Mouse (Mus musculus) B cell, adult 2 months (primary cell): ENCODE measurements around the gene Rictor.

Experiments
- DNase-seq, 2 experiments: peaks; one replicate each; pipeline ENCODE4 v3.0.0; 2022

Gene Rictor

DNA sequence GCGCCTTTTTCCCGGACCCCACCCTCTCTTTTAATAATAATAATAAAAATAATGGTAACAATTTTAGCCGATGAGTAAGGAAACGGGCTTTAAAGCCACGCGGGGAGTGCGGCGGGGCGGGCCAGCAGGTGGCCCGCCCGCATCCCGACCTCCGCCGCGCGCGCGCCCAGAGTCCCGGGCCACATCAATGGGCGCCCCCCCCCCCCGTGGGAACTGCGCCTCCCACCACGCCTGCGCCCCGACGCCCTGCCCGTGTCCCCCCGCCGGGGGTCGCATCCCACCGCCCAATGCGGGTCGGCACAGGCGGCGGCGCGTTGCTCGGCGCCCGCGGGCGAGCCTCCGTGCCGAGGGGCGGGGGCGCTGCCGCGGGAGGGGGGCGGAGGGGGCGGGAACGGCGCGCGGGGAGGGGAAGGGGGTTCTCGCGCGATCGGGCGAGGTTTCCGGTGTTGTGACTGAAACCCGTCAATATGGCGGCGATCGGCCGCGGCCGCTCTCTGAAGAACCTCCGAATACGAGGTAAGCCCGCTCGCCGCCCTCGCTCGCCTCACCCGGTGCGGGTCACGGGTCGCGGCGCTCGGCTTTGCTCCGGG lies at the start of gene Rictor:
Rictor (plus strand) TSS at position 444 of the 590 bp plus-strand sequence.
- peak; percentile 86 to 87 for DNase-seq

DNA sequence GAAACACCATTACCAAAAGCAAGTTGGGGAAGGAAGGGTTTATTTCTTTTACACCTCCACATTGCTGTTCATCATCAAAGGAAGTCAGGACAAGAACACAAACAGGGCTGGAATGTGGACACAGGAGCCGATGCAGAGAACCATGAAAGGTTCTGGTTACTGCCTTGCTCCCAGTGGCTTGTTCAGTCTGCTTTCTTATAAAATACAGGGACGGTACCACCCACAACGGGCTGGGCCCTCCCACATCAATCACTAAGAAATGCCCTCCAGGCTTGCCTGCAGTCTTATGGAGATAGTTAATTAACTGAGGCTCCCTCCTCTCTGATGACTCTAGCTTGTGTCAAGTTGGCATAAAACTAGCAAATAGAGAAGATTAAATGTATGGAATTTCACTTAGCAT lies 46.2 kb upstream of the Rictor start:
- DNase-seq, result no peak

DNA sequence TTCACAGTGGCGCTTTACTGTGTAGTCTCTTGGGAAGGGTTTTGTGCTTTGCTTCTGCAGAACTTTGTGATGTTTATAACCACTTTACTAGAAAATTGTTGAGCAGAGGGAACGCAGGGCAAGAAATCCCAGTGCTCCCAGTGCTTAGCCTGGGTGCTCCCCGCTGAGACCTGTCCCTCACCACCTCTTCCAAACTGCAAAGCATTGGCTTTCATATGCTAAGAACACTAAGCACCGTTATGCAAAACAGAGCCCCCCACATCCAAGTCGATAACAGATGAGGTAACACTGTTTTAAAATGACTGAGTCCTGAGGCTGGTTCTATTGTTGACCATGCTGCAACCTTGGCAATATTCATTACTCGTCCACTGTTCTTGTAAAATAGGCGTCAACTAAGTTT lies 44.2 kb upstream of the Rictor start:
- DNase-seq, result no peak

DNA sequence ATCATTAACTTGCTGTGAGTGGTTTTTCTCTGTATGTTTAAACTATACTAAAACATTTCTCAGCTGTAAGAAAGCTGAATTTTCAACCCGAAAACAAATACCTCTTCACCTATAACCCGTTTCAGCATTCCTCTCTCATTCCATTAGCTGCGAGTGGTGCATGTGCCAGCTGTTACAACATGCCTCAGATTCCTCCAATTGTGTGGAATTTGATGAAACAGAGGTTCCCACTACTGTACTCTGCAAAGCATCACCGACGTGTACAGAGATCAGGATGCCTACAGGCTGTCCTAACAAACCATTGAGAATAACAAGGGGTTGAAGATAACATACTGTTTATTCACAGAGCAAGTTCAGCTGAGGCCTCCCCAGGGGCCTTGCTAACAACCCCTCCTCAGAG lies 42.1 kb upstream of the Rictor start:
- DNase-seq, result no peak

DNA sequence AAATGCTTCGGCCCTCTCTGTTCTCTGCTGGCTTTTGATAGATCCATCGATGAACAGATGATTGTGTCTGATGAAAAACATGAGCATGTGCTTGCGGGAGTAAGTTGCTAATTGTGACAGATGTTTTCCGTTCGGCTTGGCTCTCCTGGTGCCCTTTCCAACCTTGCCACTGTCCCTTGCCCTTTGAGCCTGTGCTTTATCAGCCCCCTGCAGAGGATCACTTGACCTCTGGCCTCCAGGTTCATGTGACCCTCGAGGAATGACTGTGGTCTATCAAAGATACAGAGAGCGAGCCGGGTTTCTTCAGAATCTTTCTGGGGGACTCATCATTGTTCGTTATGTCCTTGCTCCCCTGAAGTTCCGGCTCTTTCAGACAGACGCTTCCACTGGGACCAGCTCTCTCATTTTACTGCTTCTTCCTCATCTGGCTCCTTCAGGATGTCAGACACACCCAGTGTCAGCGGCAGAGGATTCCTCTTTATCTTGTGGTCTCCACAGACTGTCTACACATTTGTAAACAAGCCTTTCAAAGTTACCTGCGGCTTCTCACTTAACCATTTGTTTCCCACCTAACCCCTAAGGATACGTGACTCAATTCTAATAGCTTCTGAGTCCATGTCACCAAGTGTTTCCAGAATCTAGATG lies 39.3 kb upstream of the Rictor start:
- no peak for DNase-seq

DNA sequence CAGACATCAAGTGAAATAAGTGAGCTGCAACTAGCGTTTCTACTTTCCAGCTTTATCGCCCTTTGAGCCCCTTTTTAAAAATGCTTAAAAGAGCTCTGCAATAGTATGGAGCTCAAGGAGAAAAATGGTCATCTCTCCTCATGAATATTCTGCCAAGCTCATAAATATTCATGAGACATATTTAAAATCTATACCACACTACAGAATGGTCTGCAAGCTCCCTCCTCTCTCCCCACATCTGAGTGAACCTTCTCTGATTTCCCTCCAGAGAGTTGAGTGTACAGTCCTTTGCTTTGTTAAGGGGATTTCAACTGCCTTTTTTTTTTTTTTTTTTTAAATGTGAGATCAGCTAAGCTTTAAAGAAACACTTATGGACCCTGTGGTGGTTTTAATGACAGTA lies 29.7 kb upstream of the Rictor start:
- no peak for DNase-seq

DNA sequence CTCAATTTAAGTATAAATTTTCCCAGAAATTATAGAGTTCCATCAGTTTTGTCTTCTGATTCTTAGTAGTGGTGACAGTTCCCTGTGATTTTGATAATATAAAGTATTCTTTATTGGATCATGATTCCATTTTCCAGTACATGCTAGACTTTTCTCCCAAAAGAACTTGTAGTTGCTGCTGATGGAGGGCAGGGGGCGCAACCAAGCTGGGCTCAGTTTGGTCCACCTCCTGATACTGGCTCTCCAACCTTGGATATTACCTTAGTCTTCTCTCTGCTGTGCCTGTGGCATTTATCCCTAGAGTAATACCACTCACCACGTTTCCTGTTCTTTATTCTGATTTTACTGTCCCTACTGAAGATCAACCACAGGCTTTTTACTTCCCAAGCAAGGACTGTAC lies 6.0 kb upstream of the Rictor start:
- DNase-seq, result peak; percentile 47 to 55

DNA sequence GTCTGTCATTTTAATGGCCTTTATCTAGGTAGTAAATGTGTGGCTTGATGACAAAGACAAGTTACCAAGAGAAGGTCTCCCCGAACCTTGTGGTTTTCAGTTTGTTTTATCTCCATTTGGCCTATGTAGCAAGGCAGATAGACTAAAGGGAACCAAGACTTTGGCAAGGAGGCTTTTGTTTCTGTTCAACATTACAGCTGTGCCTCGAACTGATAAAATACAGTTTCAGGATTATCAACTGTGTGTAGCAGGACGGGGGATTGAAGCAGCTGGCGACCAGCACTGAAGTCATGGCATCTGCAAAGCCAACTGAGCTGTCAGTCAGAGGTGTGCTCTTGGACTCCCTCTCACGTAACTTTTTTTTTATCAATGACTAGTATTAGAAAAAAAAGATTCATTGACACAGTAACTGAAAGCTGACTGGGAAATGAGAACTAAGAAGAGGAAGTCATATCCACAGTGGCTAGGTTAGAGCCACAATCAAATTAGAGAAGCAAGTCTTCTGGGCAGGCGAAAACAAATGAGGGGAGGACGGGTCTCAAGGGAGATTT lies 2.8 kb upstream of the Rictor start:
- peak; percentile 62 to 70 for DNase-seq

DNA sequence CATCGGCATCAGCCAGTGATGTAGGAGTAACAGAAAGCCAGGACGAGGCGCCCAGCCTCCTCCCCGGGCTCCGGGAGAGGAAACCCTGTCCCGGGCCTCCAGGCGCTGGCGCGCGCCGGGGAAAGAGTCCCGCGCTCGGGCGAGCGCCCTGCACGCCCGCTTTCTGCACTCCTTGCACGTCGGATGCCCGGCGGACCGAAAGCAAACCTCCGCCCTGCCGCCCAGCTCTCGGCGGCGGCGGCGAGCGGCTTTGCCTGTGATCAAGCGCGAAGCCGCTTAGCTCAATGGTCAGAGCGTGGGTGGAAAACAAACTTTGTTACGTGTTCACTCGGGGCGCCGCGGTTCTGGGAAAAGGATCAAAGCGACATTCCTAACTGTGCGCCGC lies 636 bp upstream of the Rictor start:
- DNase-seq, result peak; percentile 70 to 73

DNA sequence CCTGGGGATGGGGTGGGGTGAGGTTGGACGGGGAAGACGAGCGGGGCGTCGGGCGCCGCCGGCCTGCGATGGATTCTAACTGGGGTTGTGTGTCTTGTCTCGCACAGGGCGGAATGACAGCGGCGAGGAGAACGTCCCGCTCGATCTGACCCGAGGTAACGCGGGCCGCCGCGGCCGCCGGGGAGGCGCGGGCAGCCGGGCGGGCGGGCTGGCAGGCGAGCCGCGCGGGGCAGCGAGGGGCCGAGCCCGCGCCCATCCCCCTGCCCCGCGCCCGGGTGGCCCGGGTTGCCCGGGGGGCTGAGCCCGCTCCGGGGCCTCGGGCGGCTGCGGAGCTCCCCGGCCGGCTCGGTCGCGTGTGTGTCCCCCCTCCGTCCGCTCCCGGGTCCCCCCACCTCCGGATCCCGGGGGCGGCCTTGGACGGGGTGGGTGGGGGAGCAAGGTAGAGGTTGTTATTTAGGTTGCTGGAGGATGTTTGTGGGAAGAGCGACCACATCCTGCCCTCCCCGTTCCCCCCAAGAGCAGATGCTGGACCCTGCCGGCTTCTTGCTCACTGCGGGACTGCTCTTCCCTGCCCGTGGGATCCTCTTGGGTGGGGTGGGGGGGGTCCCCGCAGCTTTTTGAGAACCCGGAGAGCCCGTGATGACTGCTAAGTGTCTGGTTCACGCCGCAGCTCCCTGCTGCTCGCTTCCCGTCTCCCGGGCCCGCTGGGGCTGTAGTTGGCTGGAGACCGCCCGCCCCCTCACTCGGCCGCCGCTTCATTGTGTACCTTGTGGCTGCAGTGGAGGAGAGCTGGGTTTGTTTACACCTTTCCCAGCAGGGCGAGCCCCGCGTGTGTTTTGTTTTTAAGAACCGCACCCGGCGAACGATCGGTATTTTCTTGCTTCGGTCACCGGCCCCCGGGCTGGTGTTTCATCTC lies 605 bp downstream of the Rictor start:
- peak; percentile 59 to 64 for DNase-seq

DNA sequence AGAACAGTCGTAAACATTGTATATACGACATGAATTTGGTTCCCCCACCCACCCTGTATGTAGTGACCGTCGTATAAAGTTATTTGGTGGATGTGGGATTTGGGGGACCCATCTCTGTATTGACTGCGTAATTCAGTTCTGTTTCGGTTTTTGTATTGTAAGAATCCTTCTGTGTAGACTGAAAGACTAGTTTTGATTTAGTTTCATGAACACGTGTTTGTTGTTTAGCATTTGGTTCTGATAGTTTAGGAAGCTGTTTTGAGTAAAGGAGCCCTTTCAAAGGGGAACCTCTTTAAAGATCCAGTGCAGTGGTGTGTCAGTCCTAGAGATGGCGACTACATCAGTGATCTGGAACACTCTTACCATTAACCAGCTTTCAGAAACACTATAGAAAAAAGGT lies 1.4 kb downstream of the Rictor start:
- DNase-seq, result no peak

DNA sequence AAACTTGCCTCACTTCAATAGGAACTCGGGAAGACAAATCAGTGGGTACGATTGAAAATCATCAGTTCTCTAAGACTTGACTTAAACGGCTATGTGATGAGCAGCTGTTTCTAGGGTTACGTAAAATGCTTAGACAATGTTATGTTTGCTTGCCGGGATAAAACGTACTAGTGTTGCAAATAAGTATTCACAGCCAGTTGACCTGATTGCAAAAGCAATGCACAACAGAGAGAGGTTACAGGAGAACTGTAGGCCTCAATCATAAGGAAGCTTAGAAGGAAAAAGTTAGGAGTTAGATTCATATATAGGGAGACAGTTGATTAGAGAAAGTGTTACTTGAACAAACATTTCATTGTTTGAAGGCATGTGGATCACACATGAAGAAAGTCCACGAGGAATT lies 2.2 kb downstream of the Rictor start:
- no peak for DNase-seq

DNA sequence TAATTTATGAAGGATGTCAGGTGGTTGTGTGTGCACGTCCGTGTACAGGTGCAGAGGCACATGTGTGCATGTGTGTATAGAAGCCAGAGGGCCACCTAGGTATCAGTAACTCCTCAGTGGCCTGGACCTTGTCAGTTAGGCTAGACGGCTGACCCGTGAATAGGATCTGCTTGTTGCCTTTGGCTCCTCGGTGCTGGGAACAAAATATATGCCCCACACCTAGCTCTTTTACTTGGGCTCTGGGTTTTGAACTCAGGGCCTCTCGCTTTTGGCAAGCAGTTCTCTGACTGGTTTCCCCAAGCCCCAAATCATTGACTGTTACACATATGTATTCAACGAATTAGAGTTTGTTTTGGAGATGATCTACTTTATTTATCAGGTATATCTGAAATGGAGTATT lies 3.0 kb downstream of the Rictor start:
- DNase-seq, result no peak

DNA sequence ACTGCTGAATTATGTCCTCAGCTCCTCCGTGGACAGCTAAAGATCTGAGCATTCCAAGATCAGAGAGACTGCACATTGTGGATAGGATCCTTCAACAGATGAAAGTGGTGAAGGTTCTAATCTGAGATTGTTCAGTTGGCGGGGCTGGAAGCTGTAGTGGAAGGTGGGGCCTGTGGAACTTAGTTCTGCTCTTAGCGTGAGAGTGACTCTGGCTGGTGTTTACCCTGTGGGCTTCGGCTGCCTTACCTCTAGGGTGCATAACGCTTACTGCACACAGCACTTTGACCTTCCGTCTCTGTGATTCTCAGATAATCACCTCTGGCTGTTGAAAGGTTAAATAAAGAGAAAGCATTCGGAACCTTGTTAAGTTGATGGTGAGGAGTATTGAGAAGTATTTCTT lies 6.6 kb downstream of the Rictor start:
- no peak for DNase-seq

DNA sequence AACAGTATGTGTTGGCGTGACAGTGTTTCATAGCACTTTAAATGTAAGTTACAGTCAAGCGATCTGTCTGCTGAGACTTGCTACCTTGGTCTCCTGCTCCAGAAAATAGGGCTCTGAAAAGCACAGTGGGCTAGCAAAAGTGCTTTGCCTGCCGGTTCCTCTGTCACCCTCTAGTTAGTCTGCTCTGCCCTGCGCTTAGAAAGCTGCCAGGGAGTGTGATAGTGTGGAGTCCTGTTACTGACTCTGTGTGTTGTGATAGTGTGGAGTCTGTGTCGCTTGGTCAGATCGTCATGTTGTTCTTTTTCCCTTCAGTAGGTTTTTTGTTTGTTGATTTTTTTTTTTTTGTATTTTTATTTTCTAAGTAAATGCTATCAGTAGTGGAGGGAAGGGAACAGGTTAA lies 7.1 kb downstream of the Rictor start:
- DNase-seq, result no peak

DNA sequence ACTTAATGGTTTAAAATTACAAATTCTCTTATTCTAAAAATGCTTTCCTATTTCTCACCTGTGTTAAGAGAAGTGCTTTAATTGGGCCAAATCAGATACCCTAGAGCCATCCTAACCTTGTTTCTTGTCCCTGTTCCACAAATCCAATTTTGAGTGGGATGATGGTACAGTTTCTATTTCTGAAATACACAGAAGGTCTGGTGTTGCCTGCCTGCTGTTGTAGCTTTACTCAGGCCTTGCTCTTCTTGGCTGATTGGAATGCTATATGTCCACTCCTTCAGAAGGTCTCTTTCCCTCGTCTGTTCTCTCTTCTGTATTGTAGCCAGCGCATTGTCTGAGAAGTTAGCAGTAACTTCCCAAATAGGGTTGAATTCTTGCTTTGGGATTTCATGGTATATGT lies 13.2 kb downstream of the Rictor start:
- no peak for DNase-seq

DNA sequence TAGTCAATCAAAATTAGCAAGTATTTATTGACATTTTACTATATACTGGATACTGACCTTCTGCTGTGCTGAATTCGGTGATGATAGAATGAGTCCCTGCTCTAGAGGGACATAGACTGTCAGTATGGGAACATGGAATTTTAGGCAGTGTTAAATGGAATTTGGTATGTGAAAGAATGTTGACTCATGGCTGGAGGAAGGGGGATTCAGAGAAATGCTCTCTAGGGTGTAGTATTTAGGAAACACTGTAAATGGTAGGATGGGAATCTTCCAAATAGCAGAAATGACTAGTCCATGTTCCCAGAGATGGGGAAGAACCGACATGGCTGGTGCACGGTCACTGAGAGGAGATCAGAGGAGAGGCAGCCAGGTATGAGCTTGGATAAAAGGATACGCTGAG lies 13.6 kb downstream of the Rictor start:
- DNase-seq, result no peak

DNA sequence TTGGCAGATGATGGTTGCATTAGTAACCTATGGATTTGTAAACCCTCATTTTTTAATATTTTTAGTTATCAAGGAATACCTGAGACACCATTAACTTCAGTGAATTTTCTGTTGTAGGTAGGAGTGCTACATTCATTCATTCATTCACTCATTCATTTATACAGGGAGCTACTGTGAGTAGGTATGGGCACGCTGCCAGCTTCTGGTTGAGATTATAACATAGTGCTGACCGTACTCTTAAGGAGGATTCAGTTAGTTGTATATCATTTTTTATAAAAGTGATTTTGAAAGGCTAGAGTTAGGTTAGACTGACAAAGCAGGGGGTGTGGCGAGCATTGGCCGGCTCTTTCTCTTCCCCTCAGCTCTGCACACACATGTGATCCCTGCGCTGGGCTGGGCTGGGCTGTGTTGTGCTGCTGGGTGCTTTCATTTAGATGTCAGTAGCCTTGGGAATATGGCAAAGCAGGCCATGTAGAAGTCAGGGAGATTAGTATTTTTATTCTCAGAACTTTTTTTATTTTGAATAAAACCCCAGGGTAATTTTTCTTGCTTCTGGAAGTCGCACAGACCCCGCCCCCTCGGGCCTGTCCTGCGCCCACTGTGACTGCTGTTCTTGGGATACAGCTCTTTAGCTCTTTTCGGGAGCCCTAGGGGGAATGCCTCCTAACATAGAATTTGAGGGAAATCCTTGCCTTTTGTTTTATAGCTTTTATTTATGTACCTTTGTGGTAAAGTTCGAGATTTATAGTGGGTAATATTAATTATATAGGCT lies 14.4 kb downstream of the Rictor start:
- no peak for DNase-seq

DNA sequence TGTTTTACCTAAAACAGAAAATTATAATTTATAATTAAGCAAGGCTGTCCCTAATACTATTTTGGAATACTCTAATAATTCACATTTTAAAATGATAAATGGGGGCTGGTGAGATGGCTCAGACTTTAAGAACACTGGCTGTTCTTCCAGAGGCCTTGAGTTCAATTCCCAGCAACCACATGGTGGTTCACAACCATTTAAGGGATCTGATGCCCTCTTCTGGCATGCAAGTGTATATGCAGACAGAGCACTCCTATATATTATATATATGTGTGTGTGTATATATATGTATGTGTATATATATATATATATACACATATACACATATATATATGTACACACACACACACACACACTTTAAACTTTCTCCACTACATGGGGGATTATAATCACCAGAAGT lies 15.2 kb downstream of the Rictor start:
- no peak for DNase-seq

DNA sequence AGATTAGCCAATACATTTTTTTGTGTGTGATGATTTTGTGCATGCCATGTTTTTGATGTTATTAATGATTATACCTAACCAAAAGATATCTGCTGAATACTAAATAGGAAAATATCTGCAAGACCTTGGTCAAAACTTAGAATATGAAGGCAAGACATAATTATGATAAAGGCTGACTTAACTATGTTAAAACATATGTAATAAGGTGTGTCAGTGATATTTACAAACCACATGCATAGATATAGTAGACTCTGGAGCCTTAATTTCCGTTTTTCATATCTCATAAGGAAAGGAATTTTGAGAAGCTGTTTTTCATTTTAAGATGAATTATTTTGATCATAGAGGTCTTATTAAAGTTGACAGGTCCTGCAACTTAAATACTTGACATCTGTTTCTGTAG lies 16.3 kb downstream of the Rictor start:
- no peak for DNase-seq

DNA sequence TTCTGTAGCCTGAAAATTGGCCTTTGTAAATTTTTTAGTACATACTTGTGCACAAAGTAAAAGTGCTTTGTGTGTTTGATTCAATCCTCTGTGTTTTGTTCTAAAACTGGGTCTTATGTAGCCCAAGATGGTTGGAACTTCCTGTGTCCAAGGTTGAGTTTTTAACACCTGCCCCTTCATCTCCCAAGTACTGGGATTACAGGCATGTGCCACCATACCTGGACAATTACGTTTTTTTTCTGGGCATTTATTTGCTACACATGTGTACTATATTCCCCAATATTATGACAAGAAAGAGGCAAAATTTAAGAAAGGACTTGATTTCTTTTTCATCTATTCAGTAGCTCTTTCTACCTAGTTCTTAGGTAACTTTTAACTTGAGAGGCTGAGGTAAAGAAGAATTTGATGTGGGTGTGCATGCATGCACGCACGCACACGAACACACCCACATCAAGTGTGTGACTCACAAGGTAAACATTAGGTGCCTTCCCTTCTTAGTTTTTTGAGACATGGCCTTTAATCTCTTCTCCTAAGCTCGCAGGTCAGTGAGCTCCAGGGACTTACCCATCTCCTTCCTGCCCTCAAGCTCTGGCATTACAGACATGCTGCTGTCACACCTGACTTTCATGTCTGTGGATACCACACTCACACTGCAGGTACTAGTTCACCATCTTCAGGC lies 18.1 kb downstream of the Rictor start:
- peak in 1 of 2 experiments; percentile 15 for DNase-seq

DNA sequence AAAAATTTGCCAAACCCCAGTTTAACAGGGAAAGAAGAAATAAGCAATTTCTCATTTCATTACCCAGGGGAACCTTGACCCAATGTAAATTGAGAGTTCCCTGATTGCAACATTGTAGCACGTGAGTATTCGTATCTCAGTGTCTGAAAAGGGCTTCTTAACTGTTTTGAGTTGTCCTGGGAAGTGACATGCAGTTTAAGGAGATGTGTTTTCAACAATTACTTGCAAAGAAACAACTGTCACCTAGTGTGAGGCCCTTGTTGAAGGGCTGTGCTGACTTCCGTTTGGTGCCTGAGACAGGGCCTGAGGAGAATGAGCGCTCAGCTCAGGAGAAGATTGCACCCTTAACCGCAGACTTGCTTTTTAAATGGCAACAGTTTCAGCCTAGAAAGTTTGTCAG lies 24.9 kb downstream of the Rictor start:
- DNase-seq, result no peak
